Mouse (Mus musculus): ENCODE results near the gene Pcbp2.

GRCm38 (mm10) chr15:102513004-102513403 lies 42.7 kb downstream of the Pcbp2 start:
- TF ChIP-seq ZC3H11A (IDR thresholded peaks at IDR 0.05; ENCODE audit: borderline replicate concordance, low read depth, low read length) = no peak
- TF ChIP-seq ZNF384 (IDR thresholded peaks at IDR 0.05; ENCODE audit: low read depth, low read length) = no peak
